Mouse (Mus musculus) megakaryocyte, embryonic 14.5 days (primary cell): ENCODE data around the gene Htr3a.

ENCODE experiments used
- FLI1 ChIP-seq: IDR thresholded peaks from 2 replicates; pipeline ENCODE4 v1.6.1; 2012; ENCODE audit warnings: low read length, inconsistent platforms, mixed read lengths
- GATA1 ChIP-seq: IDR thresholded peaks from 3 replicates; pipeline ENCODE4 v1.6.1; 2012; ENCODE audit warnings: mixed read lengths, low read length, inconsistent platforms, borderline replicate concordance

DNA sequence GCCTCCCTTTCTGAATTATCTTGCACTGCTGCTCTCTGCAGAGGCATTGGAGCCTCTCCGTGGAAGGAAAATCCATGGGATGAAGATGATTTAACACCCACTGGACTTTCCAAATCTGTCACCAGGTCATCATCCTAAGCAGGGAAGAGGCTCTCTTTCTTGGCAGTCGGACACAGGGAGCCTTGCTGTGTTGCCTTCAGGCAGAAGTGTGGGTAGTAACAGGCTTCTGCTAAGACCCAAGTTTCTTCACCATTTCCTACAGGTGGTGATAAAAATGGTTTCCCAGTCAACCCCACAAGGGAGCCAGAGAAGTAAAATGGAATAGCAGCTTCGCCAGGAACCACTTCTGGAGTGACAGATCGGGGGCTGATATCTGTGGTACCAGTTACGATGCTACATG, 61.4 kb downstream of the Htr3a start:
- TF ChIP-seq FLI1 (no peak), GATA1 (no peak)
